Mouse (Mus musculus): ENCODE measurements around the gene Klk5. TPM values are rescaled to one million over a fixed set of nuclear protein-coding genes. Genes with fewer than 3 reads are reported as not detected.

Gene Klk5
- polyA plus RNA-seq (2021; fragmentation: Nextera tagmentation), result not detected in 2 replicates
- long read RNA-seq, experiment 1, result 0 reads
- long read RNA-seq, experiment 2, result 0 reads

GRCm38 (mm10) chr7:43841701-43842100 is at the start of gene Klk5:
TSS of gene Klk5 (plus strand) at chr7:43841971.

GRCm38 (mm10) chr7:43797333-43797769 is 44.4 kb upstream of the Klk5 start, which contains the start of gene Klk8:
TSS of gene Klk8 (plus strand) at chr7:43797577.

GRCm38 (mm10) chr7:43810994-43811393 is 30.8 kb upstream of the Klk5 start, which contains the start of gene Klk7:
TSS of gene Klk7 (plus strand) at chr7:43811294.

GRCm38 (mm10) chr7:43824199-43824598 is 17.6 kb upstream of the Klk5 start, which contains the start of gene Klk6:
TSS of gene Klk6 (plus strand) at chr7:43824499.

GRCm38 (mm10) chr7:43880912-43881311 is 39.1 kb downstream of the Klk5 start, which contains the start of gene Klk4:
TSS of gene Klk4 (plus strand) at chr7:43881160.

Other genes starting within 250 kb of the Klk5 start
- gene Zfp819, start 234.8 kb upstream of the Klk5 start, polyA plus RNA-seq (2021; fragmentation: Nextera tagmentation), result not detected in 2 replicates
- gene Ceacam18, start 207.3 kb upstream of the Klk5 start, polyA plus RNA-seq (2021; fragmentation: Nextera tagmentation), result not detected in 2 replicates
- gene Siglece, start 181.8 kb upstream of the Klk5 start, polyA plus RNA-seq (2021; fragmentation: Nextera tagmentation), result 0.54 and 0.59 TPM in 2 replicates
- gene Ctu1, start 170.0 kb upstream of the Klk5 start, polyA plus RNA-seq (2021; fragmentation: Nextera tagmentation), result 5.3 and 6.3 TPM in 2 replicates
- not detected in 2 replicates for gene Klk14, start 151.6 kb upstream of the Klk5 start, polyA plus RNA-seq (2021; fragmentation: Nextera tagmentation)
- gene Klk13, start 129.4 kb upstream of the Klk5 start, polyA plus RNA-seq (2021; fragmentation: Nextera tagmentation), result not detected in 2 replicates
- not detected in 2 replicates for gene Klk12, start 73.1 kb upstream of the Klk5 start, polyA plus RNA-seq (2021; fragmentation: Nextera tagmentation)
- gene Klk11, start 67.4 kb upstream of the Klk5 start, polyA plus RNA-seq (2021; fragmentation: Nextera tagmentation), result not detected in 2 replicates
- 0.15 and 0.34 TPM in 2 replicates for gene Klk10, start 60.9 kb upstream of the Klk5 start, polyA plus RNA-seq (2021; fragmentation: Nextera tagmentation)
- not detected in 2 replicates for gene Klk9, start 50.1 kb upstream of the Klk5 start, polyA plus RNA-seq (2021; fragmentation: Nextera tagmentation)
- 9.7 and 10.3 TPM in 2 replicates for gene Klk8, start 44.4 kb upstream of the Klk5 start, polyA plus RNA-seq (2021; fragmentation: Nextera tagmentation)
- gene Klk7, start 30.7 kb upstream of the Klk5 start, polyA plus RNA-seq (2021; fragmentation: Nextera tagmentation), result not detected in 2 replicates
- gene Klk6, start 17.5 kb upstream of the Klk5 start, polyA plus RNA-seq (2021; fragmentation: Nextera tagmentation), result 7.3 and 12.8 TPM in 2 replicates
- not detected in 2 replicates for gene Klk4, start 39.2 kb downstream of the Klk5 start, polyA plus RNA-seq (2021; fragmentation: Nextera tagmentation)
- not detected in 2 replicates for gene Klk15, start 91.8 kb downstream of the Klk5 start, polyA plus RNA-seq (2021; fragmentation: Nextera tagmentation)
- gene Klk1b8, start 108.7 kb downstream of the Klk5 start, polyA plus RNA-seq (2021; fragmentation: Nextera tagmentation), result not detected in 2 replicates
- not detected in 2 replicates for gene Klk1b1, start 124.8 kb downstream of the Klk5 start, polyA plus RNA-seq (2021; fragmentation: Nextera tagmentation)
- not detected in 2 replicates for gene Klk1b9, start 134.1 kb downstream of the Klk5 start, polyA plus RNA-seq (2021; fragmentation: Nextera tagmentation)
- gene Klk1b11, start 153.9 kb downstream of the Klk5 start, polyA plus RNA-seq (2021; fragmentation: Nextera tagmentation), result not detected in 2 replicates
- gene Klk1b26, start 170.2 kb downstream of the Klk5 start, polyA plus RNA-seq (2021; fragmentation: Nextera tagmentation), result not detected in 2 replicates
- gene Klk1b27, start 210.3 kb downstream of the Klk5 start, polyA plus RNA-seq (2021; fragmentation: Nextera tagmentation), result not detected in 2 replicates